8 mouse cellular contexts compared by ENCODE assay signal in genomic region chr10:69556278-69556677, GRCm38 (mm10).
DNase-seq lines count a peak whose midpoint lies in the region; ATAC-seq and TF ChIP-seq lines count a peak whose summit lies in the region.

No protein-coding gene starts in this region.

- 15% methylated on average over 13 of the region's 13 CpGs for WGBS in forebrain, embryonic 13.5 days
- WGBS in forebrain, embryonic 16.5 days = 18% methylated on average over 13 of the region's 13 CpGs
- WGBS in neural tube, embryonic 15.5 days = 17% methylated on average over 13 of the region's 13 CpGs
- 19% methylated on average over 13 of the region's 13 CpGs for WGBS in kidney, embryonic 16.5 days
- 16% methylated on average over 13 of the region's 13 CpGs for WGBS in midbrain, postnatal 0 days

- no peak overlapping the region for H3K27ac ChIP-seq in forebrain, embryonic 13.5 days
- H3K27ac ChIP-seq in forebrain, embryonic 16.5 days (ENCODE audit: low read length) = no peak overlapping the region
- no peak overlapping the region for H3K27ac ChIP-seq in neural tube, embryonic 15.5 days (replicated peaks)
- no peak overlapping the region for H3K27ac ChIP-seq in kidney, embryonic 16.5 days (ENCODE audit: low read length)
- no peak overlapping the region for H3K27ac ChIP-seq in midbrain, postnatal 0 days (ENCODE audit: low read depth, low read length)

- H3K27me3 ChIP-seq in forebrain, embryonic 13.5 days = no peaks in the 10 kb centered on the region
- H3K27me3 ChIP-seq in forebrain, embryonic 16.5 days (replicated peaks; ENCODE audit: control insufficient read depth, insufficient read depth, low read length) = no peaks in the 10 kb centered on the region
- no peaks in the 10 kb centered on the region for H3K27me3 ChIP-seq in neural tube, embryonic 15.5 days (replicated peaks)
- no peaks in the 10 kb centered on the region for H3K27me3 ChIP-seq in kidney, embryonic 16.5 days (ENCODE audit: insufficient read depth, low read length)
- no peaks in the 10 kb centered on the region for H3K27me3 ChIP-seq in midbrain, postnatal 0 days (ENCODE audit: insufficient read depth, low read length)

- H3K4me1 ChIP-seq in forebrain, embryonic 13.5 days = peaks cover 6% of the 10 kb centered on the region; the same call in 1 of the 2 replicates
- H3K4me1 ChIP-seq in forebrain, embryonic 16.5 days (replicated peaks; ENCODE audit: control insufficient read depth, insufficient read depth, low read length) = peaks cover 2% of the 10 kb centered on the region; the same call in 1 of the 2 replicates
- peaks cover 10% of the 10 kb centered on the region for H3K4me1 ChIP-seq in neural tube, embryonic 15.5 days
- peaks cover 5% of the 10 kb centered on the region; the same call in 1 of the 2 replicates for H3K4me1 ChIP-seq in kidney, embryonic 16.5 days (ENCODE audit: insufficient read depth, low read length)
- 0 out of 2 replicates have a peak, but pooled peaks cover 3% of the 10 kb centered on the region for H3K4me1 ChIP-seq in midbrain, postnatal 0 days (ENCODE audit: insufficient read depth, low read length)

- 0 out of 2 replicates have a peak, but pooled peaks have one; percentile 48 for ATAC-seq in forebrain, embryonic 13.5 days
- ATAC-seq in forebrain, embryonic 16.5 days = no peak
- ATAC-seq in neural tube, embryonic 15.5 days (ENCODE audit: low FRiP score) = no peak
- ATAC-seq in kidney, embryonic 16.5 days (ENCODE audit: low FRiP score, low TSS enrichment) = peak; percentile 57; the same call in 1 of the 2 replicates
- no peak for ATAC-seq in midbrain, postnatal 0 days (ENCODE audit: low FRiP score)

- no peak overlapping the region for H3K9ac ChIP-seq in forebrain, embryonic 13.5 days
- no peak overlapping the region for H3K9ac ChIP-seq in forebrain, embryonic 16.5 days (replicated peaks; ENCODE audit: low read depth, low read length)
- no peak overlapping the region for H3K9ac ChIP-seq in neural tube, embryonic 15.5 days (replicated peaks)
- H3K9ac ChIP-seq in kidney, embryonic 16.5 days (replicated peaks; ENCODE audit: low read length) = no peak overlapping the region
- no peak overlapping the region for H3K9ac ChIP-seq in midbrain, postnatal 0 days (replicated peaks; ENCODE audit: low read length, poor library complexity, severe bottlenecking)

- no peaks in the 10 kb centered on the region for H3K9me3 ChIP-seq in forebrain, embryonic 13.5 days (replicated peaks)
- H3K9me3 ChIP-seq in forebrain, embryonic 16.5 days (ENCODE audit: control insufficient read depth, low read length) = no peaks in the 10 kb centered on the region
- H3K9me3 ChIP-seq in neural tube, embryonic 15.5 days (replicated peaks) = no peaks in the 10 kb centered on the region
- H3K9me3 ChIP-seq in kidney, embryonic 16.5 days (ENCODE audit: low read length) = no peaks in the 10 kb centered on the region
- no peaks in the 10 kb centered on the region for H3K9me3 ChIP-seq in midbrain, postnatal 0 days (ENCODE audit: low read length)

- H3K4me3 ChIP-seq in forebrain, embryonic 13.5 days = no peak overlapping the region
- no peak overlapping the region for H3K4me3 ChIP-seq in forebrain, embryonic 16.5 days (replicated peaks; ENCODE audit: low read length)
- H3K4me3 ChIP-seq in neural tube, embryonic 15.5 days (replicated peaks) = no peak overlapping the region
- H3K4me3 ChIP-seq in kidney, embryonic 16.5 days (ENCODE audit: low read length) = no peak overlapping the region
- H3K4me3 ChIP-seq in midbrain, postnatal 0 days (ENCODE audit: low read depth, low read length) = no peak overlapping the region

- H3K4me2 ChIP-seq in forebrain, embryonic 13.5 days = no peak overlapping the region
- no peak overlapping the region for H3K4me2 ChIP-seq in forebrain, embryonic 16.5 days (ENCODE audit: low read length)
- H3K4me2 ChIP-seq in neural tube, embryonic 15.5 days = no peak overlapping the region
- no peak overlapping the region for H3K4me2 ChIP-seq in kidney, embryonic 16.5 days (replicated peaks; ENCODE audit: low read depth, low read length)
- H3K4me2 ChIP-seq in midbrain, postnatal 0 days (ENCODE audit: low read depth, low read length, poor library complexity, severe bottlenecking) = no peak overlapping the region

- peak; percentile 69 for TF ChIP-seq CTCF in midbrain, postnatal 0 days (IDR thresholded peaks at IDR 0.05)

- H3K36me3 ChIP-seq in forebrain, embryonic 13.5 days (ENCODE audit: poor library complexity, severe bottlenecking) = no peaks in the 10 kb centered on the region
- no peaks in the 10 kb centered on the region for H3K36me3 ChIP-seq in forebrain, embryonic 16.5 days (ENCODE audit: control insufficient read depth, insufficient read depth)
- H3K36me3 ChIP-seq in neural tube, embryonic 15.5 days = no peaks in the 10 kb centered on the region
- H3K36me3 ChIP-seq in kidney, embryonic 16.5 days (ENCODE audit: insufficient read depth, low read length) = no peaks in the 10 kb centered on the region
- no peaks in the 10 kb centered on the region for H3K36me3 ChIP-seq in midbrain, postnatal 0 days (ENCODE audit: insufficient read depth, low read length)

- peak; percentile 48 for DNase-seq in neural tube, embryonic 10.5 days (ENCODE audit: extremely low spot score, low spot score)
- peak; percentile 85 to 90 for DNase-seq in cerebellum, postnatal 25 days
- no peak for DNase-seq in midbrain, postnatal 0 days (ENCODE audit: low spot score)
- no peak for DNase-seq in c-Kit-positive CD71-positive TER-119-positive erythroid progenitor cells, embryonic 14.5 days (ENCODE audit: low spot score)

Comparison
In these comparisons a context has a peak if more than half of its experiments do, and no peak if none do; other contexts are left out.
1. ATAC-seq: peak in forebrain, embryonic 13.5 days (single experiment) and kidney, embryonic 16.5 days (single experiment); none in forebrain, embryonic 16.5 days (single experiment), neural tube, embryonic 15.5 days (single experiment) and midbrain, postnatal 0 days (single experiment).
2. DNase-seq: peak in neural tube, embryonic 10.5 days (single experiment) and cerebellum, postnatal 25 days (2 of 2); none in midbrain, postnatal 0 days (single experiment) and c-Kit-positive CD71-positive TER-119-positive erythroid progenitor cells, embryonic 14.5 days (single experiment).